Mouse (Mus musculus) layer of hippocampus, adult 2 months (tissue): ENCODE data around the gene Cd70. TPM values are rescaled to one million over a fixed set of nuclear protein-coding genes. Genes with fewer than 3 reads are reported as not detected.

ENCODE experiments used
- DNase-seq, 2 experiments: peaks; one replicate each; pipeline ENCODE4 v3.0.0; 2022; ENCODE audit warnings: low spot score in 2 of 2
- H3K27ac ChIP-seq: fragments of 200-600 bp; 2 replicates; pipeline ENCODE4 v1.8.1; 2022
- H3K4me3 ChIP-seq: fragments of 200-600 bp; 2 replicates; pipeline ENCODE4 v1.8.1; 2022; ENCODE audit warnings: mild to moderate bottlenecking
- CTCF ChIP-seq: fragments of 200-600 bp; conservative IDR thresholded peaks from 2 replicates; pipeline ENCODE4 v1.8.1; 2022; ENCODE audit warnings: antibody characterized with exemption, mild to moderate bottlenecking, moderate library complexity
- total RNA-seq, 2 experiments: library from RNA; stranded (reverse); gene quantifications; 2 replicates each; pipeline ENCODE4 v1.2.3; 2021

The Cd70 gene
- total RNA-seq, 2 experiments from 2014 or later, result not detected

- DNase-seq, result no peak
- no peak for TF ChIP-seq CTCF
- Histone ChIP-seq H3K27ac (peak within 1 kb of the TSS; percentile 61; the same call in 1 of the 2 replicates), H3K4me3 (peak within 1 kb of the TSS; percentile 75)
Measured at GRCm38 (mm10) chr17:57105181-57106034, 44.2 kb downstream of the Cd70 start, which contains the start of gene Tnfsf9. Gene Tnfsf9 (plus strand): TSS chr17:57105325.

DNA sequence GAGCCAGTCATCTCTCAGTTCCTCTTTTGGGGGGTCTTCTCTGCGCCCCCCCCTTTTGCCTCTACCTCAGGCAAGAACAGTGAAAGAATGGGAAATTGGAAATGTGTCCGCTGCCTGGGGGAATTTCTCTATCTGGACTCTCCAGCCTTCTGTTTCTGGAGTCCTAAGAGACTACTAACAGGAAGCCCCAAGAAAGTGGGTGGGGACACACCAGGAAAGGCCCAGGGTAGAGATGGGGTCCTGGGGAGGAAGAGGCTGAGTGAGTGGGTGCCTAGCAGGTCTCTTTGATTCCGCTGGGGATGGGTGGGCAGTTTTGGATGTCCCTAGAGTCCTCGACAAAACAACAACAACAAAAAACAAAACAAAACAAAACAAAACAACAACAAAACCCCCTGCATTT, 45.1 kb downstream of the Cd70 start:
- TF ChIP-seq CTCF, result no peak
- Histone ChIP-seq H3K27ac (no peak overlapping the region), H3K4me3 (peak overlapping the region; percentile 38; the same call in 1 of the 2 replicates)
- no peak for DNase-seq

- no peak for DNase-seq
- no peak overlapping the region for H3K4me3 ChIP-seq
Measured at GRCm38 (mm10) chr17:57102276-57102675, 47.3 kb downstream of the Cd70 start.

DNA sequence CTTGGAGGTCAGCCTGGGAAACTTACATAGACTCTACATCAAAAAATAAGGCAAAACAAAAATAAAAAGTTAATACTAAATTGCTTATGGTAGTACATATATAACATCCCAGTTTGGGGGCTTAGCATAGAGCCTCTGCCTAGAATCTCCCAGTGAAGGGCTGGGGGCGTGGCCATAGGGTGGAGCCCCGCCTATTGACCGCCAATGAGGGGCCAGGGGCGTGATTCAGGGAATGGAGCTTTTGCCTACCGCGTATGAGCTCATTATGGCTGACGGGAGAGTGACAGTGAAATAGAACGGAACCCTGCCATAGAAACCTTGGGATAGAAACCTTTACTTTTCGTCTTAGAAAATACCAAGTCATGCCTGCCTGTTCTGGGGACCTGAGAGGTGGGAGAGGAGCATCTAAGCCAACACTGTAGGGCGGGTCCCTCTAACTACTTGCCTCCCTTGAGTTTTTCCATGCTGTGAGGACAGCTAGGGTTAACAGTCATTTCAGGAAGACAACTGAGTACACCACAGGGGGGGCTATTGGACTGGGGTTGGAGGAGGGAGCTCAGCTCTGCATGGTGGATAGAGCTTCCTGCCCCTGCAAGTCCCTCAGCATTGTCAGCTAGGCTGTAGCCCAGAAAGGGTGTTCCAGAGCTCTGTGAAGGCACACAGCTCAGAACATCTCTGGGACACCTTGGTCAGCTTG, 49.8 kb downstream of the Cd70 start:
- no peak overlapping the region for H3K27ac ChIP-seq
- H3K4me3 ChIP-seq, result no peak overlapping the region
- DNase-seq, result no peak
- no peak for TF ChIP-seq CTCF

More at GRCm38 (mm10) chr17:57102276-57102675, 47.3 kb downstream of the Cd70 start:
- H3K27ac ChIP-seq, result no peak overlapping the region
- no peak for TF ChIP-seq CTCF

DNA sequence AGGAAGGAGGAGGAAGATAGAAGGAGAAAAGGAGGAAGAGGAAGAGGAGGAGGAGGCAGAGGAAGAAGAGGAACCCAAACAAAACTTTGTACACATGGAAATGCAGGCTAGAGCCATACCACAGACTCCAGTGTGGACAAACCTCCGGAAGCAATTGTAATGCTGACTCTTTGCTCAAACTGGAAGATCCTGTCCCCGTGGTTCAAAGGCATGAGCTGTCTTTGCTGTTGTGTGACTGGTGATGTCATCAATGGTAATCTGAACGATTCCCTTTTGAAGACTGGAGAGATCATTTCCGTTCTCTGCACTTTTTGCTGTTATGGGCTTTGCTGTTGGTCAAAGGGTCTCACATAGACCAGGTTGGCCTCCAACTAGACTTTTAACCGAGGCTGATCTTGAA, 51.3 kb downstream of the Cd70 start:
- Histone ChIP-seq H3K4me3 (no peak overlapping the region), H3K27ac (no peak overlapping the region)
- TF ChIP-seq CTCF, result no peak
- DNase-seq, result no peak

- TF ChIP-seq CTCF, result peak; percentile 92
Measured at GRCm38 (mm10) chr17:57096623-57096920, 53.0 kb downstream of the Cd70 start.

More at GRCm38 (mm10) chr17:57096623-57096920, 53.0 kb downstream of the Cd70 start:
- peak; percentile 81 to 92 for DNase-seq
- Histone ChIP-seq H3K27ac (no peak overlapping the region), H3K4me3 (peak overlapping the region; percentile 0; the same call in 1 of the 2 replicates)

Other genes with a start within 250 kb of the Cd70 start
- 10 to 100 TPM; 81.0 to 87.5 TPM for gene Mllt1, start 214.4 kb downstream of the Cd70 start, total RNA-seq
- not detected for gene Acer1, start 167.7 kb downstream of the Cd70 start, total RNA-seq
- 10 to 100 TPM; 70.3 to 71.1 TPM for gene Clpp, start 159.5 kb downstream of the Cd70 start, total RNA-seq
- gene Alkbh7, start 152.4 kb downstream of the Cd70 start, total RNA-seq, result 10 to 100 TPM; 23.9 to 24.0 TPM
- not detected for gene Pspn, start 149.8 kb downstream of the Cd70 start, total RNA-seq
- 10 to 100 TPM; 61.2 to 63.2 TPM for gene Gtf2f1, start 138.5 kb downstream of the Cd70 start, total RNA-seq
- gene Gm17949, start 138.3 kb downstream of the Cd70 start, total RNA-seq, result under 1 TPM in 1 of 2 experiments, not detected in 1; 0.64 TPM
- gene Khsrp, start 118.3 kb downstream of the Cd70 start, total RNA-seq, result 100 to 1,000 TPM; 115 to 120 TPM
- not detected for gene Slc25a41, start 108.1 kb downstream of the Cd70 start, total RNA-seq
- under 1 TPM in 1 of 2 experiments, not detected in 1; 0.64 TPM for gene Crb3, start 90.7 kb downstream of the Cd70 start, total RNA-seq
- gene Slc25a23, start 89.9 kb downstream of the Cd70 start, total RNA-seq, result 100 to 1,000 TPM; 373 to 393 TPM
- gene Dennd1c, start 71.3 kb downstream of the Cd70 start, total RNA-seq, result 1 to 10 TPM; 1.4 to 2.0 TPM
- 100 to 1,000 TPM; 558 TPM for gene Tubb4a, start 62.0 kb downstream of the Cd70 start, total RNA-seq
- gene Tnfsf9, start 44.5 kb downstream of the Cd70 start, total RNA-seq, result under 1 TPM; 0.37 to 0.38 TPM
- gene Tnfsf14, start 44.4 kb upstream of the Cd70 start, total RNA-seq, result not detected
- under 1 TPM; 0.97 to 0.98 TPM for gene C3, start 78.4 kb upstream of the Cd70 start, total RNA-seq
- 10 to 100 TPM; 24.0 to 24.8 TPM for gene Gpr108, start 98.7 kb upstream of the Cd70 start, total RNA-seq
- 1 to 10 TPM; 8.2 to 9.8 TPM for gene Trip10, start 99.7 kb upstream of the Cd70 start, total RNA-seq
- gene Vav1, start 129.3 kb upstream of the Cd70 start, total RNA-seq, result 1 to 10 TPM; 2.8 to 3.2 TPM
- 1 to 10 TPM; 4.5 to 6.2 TPM for gene Adgre1, start 208.9 kb upstream of the Cd70 start, total RNA-seq